Mouse (Mus musculus) CH12.LX (cell line): ENCODE measurements at regions not wholly inside any gene's neighbourhood (a gene's known extent, or its start where the extent isn't known, plus 50 kb on each side); places are given as distances from the start of the nearest gene placed in this dataset.

Experiments used
- CTCF ChIP-seq, 2 experiments: IDR thresholded peaks in 1 of 2; conservative IDR thresholded peaks in 1 of 2; 2 replicates each; pipeline ENCODE4 v1.5.1; 2011 to 2012; ENCODE audit warnings: low read depth in 2 of 2, low read length in 2 of 2, improper control_type of control experiment in 1 of 2, inconsistent platforms in 1 of 2, mild to moderate bottlenecking in 1 of 2, moderate library complexity in 1 of 2
- ETS1 ChIP-seq: conservative IDR thresholded peaks from 2 replicates; pipeline ENCODE4 v1.6.1; 2012; ENCODE audit warnings: low read depth, mild to moderate bottlenecking, inconsistent platforms, low read length, improper control_type of control experiment, moderate library complexity
- KAT2A ChIP-seq: IDR thresholded peaks from 2 replicates; pipeline ENCODE4 v1.6.1; 2012; ENCODE audit warnings: low read length, improper control_type of control experiment, inconsistent platforms; ENCODE audit not compliant: insufficient replicate concordance
- NRF1 ChIP-seq: IDR thresholded peaks from 2 replicates; pipeline ENCODE4 v1.6.1; 2014; ENCODE audit warnings: low read depth, mild to moderate bottlenecking, inconsistent platforms, low read length, improper control_type of control experiment, moderate library complexity
- POLR2A ChIP-seq: IDR thresholded peaks from 2 replicates; pipeline ENCODE4 v1.6.1; 2011; ENCODE audit warnings: low read depth, mild to moderate bottlenecking, improper control_type of control experiment, low read length
- UBTF ChIP-seq: IDR thresholded peaks from 2 replicates; pipeline ENCODE4 v1.6.1; 2012; ENCODE audit warnings: low read depth, mild to moderate bottlenecking, inconsistent platforms, low read length, improper control_type of control experiment, moderate library complexity
- USF1 ChIP-seq: IDR thresholded peaks from 2 replicates; pipeline ENCODE4 v1.6.1; 2014; ENCODE audit warnings: low read depth, mild to moderate bottlenecking, inconsistent platforms, low read length, improper control_type of control experiment
- USF2 ChIP-seq: conservative IDR thresholded peaks from 2 replicates; pipeline ENCODE4 v1.6.1; 2011; ENCODE audit warnings: low read depth, low read length, improper control_type of control experiment
- ZC3H11A ChIP-seq: IDR thresholded peaks from 2 replicates; pipeline ENCODE4 v1.6.1; 2012; ENCODE audit warnings: low read depth, mild to moderate bottlenecking, inconsistent platforms, low read length, improper control_type of control experiment
- ZMIZ1 ChIP-seq: IDR thresholded peaks from 2 replicates; pipeline ENCODE4 v1.6.1; 2012; ENCODE audit warnings: low read depth, mild to moderate bottlenecking, inconsistent platforms, low read length, improper control_type of control experiment

DNA sequence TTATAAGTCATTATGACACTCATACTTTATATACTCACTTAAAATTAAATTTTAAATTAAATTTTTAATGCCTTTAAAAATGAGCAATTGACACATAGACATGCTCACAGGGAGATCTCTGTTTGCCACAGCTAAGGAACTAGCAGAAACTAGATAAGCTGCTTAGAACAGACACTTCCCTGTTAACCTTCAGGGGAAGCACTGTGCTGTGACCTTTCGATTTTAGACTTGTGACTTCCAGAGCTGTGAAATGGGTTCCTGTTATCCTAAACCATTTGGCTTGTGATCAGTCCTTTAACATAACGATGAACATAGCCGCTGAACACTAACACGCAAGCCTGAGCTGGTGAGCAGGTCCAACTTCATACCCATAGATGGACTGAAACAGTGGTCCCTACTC is 68.4 kb upstream of the Zcchc2 start:
- TF ChIP-seq KAT2A (no peak), USF1 (no peak), USF2 (no peak), UBTF (no peak), POLR2A (no peak), ZC3H11A (no peak), ETS1 (no peak), CTCF (conservative IDR thresholded peaks at IDR 0.05 in 1 of 2, IDR thresholded peaks at IDR 0.05 in 1 of 2; ENCODE audit: low read depth in 2 of 2, low read length in 2 of 2) (no peak), ZMIZ1 (no peak), NRF1 (no peak)
